Mouse (Mus musculus) frontal cortex, adult 2 months (tissue): ENCODE results near the gene Htr3a. TPM values are rescaled to one million over a fixed set of nuclear protein-coding genes. Genes with fewer than 3 reads are reported as not detected.

ENCODE experiments used
- DNase-seq, 2 experiments: peaks; one replicate each; pipeline ENCODE4 v3.0.0; 2022; ENCODE audit warnings: low spot score in 1 of 2; ENCODE audit errors: extremely low spot score in 1 of 2
- polyA plus RNA-seq: library from polyadenylated mRNA; depleted of rRNA; stranded (reverse); fragments of >200 nt; gene quantifications from 2 replicates; pipeline ENCODE4 v1.2.3, GENCODE M21; 2012; rRNA removed

Gene Htr3a
- 11.9 and 12.1 TPM in 2 replicates for polyA plus RNA-seq

DNA sequence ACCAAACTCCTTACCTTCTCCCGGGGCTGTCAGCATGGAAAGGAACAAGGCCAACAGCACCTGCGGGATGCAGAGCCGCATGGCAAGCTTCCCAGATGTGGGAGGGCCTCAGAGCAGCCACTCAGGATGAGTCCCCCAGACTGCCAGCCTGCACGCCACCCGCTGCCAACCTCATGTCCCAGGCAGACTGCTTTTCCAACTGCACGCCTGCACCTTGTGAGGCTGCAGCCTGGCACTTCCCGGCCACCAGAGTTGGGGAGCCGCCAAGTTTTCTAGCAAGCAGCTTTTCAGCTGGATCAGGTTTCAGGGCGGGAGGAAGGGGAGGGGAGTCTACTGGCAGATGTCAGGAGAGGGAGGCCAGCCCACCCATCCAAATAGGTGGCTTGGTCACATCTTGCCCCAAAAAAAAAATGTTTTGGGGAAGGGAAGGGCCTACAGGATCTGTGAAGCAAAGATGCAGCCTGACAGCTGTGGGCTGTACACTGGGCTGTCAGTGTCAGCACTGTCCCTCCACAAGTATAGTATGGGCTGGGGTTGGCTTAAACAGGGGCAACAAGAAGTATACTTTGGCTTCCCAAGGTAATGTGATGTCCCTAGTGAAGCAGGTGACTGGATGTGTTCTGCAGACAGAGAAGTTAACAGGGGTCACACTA, at the start of gene Htr3a:
TSS of gene Htr3a (minus strand) at position 215 of the 653 bp plus-strand sequence.
- DNase-seq, result peak; percentile 16 to 51

GRCm38 (mm10) chr9:48947565-48947964, 36.7 kb upstream of the Htr3a start:
- DNase-seq, result no peak

DNA sequence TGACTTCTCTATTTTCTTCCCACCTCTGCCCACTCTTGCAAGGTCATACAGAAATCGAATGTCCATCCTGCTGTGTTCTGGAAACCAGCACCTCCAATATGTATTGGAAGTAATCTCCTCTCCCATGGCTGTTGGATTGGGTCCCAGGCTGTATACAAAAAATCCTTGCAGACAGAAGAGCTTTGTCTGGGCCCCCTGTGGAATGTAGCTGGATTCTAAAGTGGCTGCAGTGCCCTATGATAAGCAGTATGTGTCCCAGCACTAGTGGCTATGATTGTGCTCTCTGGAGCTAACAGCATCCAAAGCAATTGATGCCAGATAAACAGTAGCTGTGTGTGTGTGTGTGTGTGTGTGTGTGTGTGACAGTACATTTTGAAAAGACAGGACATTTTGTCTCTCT, 31.4 kb upstream of the Htr3a start:
- no peak for DNase-seq

DNA sequence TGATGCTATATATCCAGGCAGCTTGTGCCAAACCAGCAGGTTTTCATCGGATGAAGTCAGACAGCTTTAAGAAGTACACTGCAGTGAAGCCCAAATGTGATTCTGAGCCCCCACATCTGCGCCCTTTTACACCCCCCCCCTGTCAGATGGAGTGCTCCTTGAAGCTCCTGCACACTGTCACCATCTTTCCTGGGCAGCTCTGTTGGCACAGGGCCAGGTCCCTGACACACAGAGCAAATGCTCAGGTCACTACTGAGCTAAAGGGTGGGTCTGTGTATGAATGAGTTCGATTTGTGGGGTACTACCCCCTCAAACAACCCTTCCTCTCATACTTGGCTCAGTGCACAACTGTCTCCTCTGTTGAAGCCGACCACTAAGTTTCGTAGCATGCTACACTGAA, 18.5 kb upstream of the Htr3a start:
- no peak for DNase-seq

GRCm38 (mm10) chr9:48928781-48929180, 17.9 kb upstream of the Htr3a start:
- no peak for DNase-seq

DNA sequence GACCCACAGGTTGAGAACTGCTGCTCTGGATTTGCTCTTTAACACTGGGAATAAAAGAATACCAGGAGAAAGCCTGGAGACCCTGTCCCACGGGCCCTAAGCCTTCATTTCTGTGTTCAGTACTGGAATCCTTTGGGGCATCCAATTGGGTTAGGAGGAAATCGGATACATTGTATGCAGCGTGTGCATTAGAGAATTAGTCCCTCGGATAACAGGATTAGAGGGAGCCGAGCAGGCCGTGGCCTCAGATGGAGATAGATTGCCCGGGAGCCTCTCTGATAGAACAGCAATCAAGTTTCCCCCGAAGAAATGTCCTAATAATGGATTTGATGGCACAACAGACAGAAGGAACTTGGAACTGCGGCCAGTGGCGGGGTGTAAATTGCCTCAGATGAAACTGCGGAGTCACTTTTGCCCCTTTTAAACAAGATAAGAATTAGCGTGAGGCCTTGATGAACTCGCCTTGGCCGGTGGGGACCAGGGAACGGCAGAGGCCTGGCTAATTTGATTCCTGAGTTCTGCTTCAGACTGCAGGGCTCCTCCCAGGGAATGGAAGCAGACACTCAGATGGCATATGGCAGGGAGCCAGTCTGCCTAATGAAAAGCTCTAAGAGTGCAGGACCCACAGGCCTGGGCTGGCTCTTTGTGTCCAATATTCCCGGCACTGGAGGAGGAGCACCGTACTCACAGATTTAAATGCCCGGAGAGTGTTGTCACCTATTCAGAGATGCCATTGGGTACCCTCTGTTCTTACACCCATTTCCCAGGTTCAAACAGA, 5.3 kb upstream of the Htr3a start:
- no peak for DNase-seq

- no peak for DNase-seq
Observed at GRCm38 (mm10) chr9:48904421-48904820, 6.5 kb downstream of the Htr3a start.

GRCm38 (mm10) chr9:48903766-48904165, 7.1 kb downstream of the Htr3a start:
- no peak for DNase-seq

DNA sequence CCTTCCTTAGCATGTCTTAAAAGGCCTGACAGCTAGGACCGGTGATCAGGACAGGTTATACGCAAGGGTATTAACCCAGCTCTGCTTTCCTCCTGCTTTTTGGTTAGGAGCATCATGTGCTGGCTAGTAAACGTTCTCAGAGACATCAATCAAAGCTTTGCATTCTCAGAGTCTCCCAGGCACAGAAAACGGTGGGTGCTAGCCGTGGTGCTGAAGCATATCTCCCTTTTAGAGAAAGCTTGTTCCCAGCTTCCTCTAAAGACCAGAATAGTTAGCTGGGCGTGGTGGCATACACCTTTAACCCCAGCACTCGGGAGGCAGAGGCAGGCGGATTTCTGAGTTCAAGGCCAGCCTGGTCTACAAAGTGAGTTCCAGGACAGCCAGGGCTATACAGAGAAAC, 12.3 kb downstream of the Htr3a start:
- DNase-seq, result no peak

DNA sequence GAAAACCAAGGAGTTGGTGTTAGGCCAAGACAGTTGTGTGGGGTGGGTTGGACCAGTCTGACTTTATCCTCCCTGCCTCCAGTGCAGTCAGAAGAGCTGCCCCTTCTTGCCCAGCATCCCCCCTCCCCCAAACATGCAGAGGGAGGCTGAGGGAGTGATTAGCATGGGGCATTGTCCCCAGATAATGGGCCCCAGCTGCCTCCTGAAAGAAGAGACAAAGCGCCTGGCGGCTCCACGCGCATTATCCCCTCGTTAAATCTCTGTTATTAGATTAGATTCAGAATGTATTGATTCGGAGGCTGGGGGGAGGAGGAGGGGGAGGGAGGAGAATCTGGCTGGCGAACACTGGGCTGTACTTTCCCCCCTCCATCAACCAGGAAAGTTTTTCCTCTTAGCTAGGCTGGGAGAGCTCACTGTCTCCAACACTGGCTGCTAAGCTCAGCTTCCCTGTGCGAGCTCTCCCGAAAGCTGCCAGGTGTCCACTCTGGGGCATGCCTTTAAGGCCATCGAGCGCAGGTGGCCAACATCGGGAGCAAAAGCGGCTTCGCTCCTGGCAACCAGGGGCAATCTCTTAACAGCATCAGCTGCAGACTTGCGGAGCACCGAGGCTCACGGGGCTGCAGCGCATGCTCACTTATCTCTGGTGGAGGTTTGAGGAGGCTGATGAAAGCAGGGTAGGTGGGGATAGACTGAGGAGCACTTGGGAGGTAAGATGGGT, 14.9 kb downstream of the Htr3a start:
- no peak for DNase-seq

DNA sequence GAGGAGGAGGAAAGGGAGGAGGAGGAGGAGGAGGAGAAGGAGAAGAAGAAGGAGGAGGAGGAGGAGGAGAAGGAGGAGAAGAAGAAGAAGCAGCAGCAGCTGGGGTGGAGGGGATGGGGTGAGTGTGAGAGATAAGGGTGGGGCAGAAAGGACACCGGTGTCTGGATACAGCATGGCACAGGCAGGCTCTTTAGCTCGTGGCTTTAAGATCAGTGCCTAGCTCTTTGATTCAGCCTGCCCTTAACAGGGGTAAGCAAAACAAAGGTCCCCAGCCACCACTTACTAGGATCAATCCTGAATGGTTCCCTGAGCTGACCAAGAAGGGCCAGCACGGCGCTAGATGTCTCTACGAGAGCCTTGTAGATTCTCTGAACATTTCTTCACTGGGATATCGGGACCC, 16.1 kb downstream of the Htr3a start:
- no peak for DNase-seq

GRCm38 (mm10) chr9:48893986-48894385, 16.9 kb downstream of the Htr3a start:
- DNase-seq, result peak; percentile 30 to 91

DNA sequence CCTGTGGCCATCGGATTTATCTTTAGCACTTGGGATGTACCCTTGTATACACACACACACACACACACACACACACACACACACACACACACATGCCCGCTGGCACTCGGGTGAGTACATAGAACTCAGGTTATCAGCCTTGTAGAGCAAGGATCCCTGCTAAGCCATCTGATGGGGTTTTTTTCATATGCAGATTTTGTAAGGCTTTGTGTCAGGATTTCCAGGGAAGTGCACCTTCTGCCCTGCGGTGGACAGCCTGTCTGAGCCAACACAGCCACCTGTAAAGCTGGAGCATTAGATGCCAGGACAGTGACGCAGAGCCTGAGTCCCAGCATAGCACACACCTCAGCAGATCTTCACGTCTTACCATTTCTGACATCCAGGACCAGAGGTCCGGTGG, 21.8 kb downstream of the Htr3a start:
- DNase-seq, result no peak

- DNase-seq, result peak in 1 of 2 experiments; percentile 37
Observed at GRCm38 (mm10) chr9:48872896-48873295, 38.0 kb downstream of the Htr3a start.

DNA sequence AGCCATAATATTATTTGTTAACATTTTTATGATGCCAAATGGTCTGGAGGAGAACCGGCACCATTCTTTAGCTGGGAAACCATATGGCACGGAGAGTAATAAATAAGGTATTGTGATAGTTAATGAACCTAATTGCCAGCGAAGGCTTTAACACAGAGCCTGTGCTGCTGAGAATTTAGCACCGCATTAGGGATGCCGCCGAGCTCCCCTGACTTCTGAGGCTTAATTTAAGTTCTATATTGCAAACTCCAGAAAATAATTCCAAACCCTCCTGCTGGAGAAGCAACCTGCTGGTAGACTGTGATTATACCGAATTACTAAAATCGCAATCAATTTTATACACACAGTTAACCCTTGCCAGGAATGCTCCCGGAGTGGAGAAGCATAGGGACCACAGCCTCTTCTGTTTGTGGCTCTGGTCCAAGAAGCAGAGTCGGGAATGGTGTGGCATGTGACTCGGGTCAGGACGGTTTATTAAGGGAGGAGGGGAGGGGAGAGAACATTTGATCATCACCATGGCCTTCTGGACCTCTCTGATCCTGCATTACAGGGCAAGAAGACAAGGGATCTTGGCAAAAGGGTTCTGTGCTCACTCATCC, 44.3 kb downstream of the Htr3a start:
- no peak for DNase-seq

DNA sequence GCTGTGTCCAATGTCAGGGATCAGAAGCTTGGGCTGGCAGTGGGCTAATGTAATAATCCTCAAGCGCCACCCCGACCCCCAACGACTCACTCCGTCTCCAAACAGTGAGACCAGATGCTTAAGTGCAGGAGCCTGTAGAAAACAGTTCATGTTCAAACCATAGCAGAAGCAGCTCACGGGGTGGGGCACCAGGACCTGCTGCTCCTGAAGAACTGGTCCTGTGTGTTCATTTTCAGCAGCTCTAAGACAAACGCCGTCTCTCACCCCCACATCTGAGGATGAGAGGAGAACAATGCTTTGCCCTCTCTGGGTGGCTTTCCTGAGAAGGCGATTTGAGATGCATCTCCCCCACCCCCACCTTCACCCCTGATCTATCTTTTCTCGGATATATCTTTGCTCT, 45.7 kb downstream of the Htr3a start:
- no peak for DNase-seq

DNA sequence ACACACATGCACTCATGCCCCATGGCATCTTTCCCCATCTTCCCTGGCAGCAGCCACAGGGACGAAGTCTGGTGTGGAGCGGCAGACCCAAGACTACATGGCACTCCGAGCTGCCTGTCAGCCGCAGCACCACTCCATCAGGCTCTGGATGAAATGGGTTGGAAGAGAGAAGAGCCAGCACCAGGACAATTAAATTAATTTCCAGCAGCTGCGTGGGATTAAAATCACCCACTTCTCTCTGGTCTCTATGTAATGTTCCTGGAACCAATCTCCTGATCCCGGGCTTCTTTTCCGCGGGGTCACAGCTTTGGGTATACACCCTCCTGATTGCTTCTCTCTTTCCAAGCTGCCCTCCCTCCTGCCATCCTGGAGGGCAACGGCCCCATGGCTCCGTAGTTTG, 49.4 kb downstream of the Htr3a start:
- no peak for DNase-seq

DNA sequence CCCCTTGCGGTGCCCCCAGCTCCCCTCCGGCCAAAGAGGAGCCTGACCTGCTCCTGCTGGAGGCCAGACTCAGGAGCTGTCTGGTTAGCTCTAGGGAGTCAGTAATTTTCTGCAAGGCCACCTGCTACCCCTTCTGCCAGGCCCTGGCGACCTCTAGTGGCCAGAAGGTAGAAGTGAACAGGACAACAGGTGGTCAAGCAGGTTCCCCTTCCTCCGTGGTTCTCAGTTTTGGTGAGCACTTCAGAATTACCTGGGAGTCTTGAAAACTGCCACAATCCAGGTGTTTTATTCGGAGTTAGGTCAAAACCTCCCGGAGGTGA, 50.4 kb downstream of the Htr3a start:
- DNase-seq, result peak; percentile 25 to 85

GRCm38 (mm10) chr9:48859828-48860525, 50.9 kb downstream of the Htr3a start:
- no peak for DNase-seq

- DNase-seq, result no peak
Observed at GRCm38 (mm10) chr9:48857944-48858343, 53.0 kb downstream of the Htr3a start.

DNA sequence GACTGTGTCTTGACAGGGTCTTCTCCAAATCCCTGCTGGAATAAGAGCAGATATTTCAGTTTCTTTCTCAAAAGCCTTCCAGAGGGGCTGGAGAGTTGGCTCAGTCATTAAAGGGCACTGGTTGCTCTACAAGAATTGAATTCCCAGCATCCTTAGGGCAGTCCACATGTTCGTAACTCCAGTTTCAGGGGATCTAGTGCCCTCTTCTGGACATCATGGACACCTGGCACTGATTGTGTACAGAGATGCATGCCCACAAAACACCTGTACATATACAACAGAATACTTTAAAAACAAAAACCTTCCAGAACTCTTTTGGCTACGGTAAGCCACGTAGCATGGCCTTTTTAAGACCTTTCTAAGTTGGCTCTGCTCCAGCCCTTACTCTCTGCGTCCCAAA, 54.7 kb downstream of the Htr3a start:
- no peak for DNase-seq
